Comparison of ENCODE assay signal across 16 mouse cellular contexts in genomic region chr7:101823758-101824630, GRCm38 (mm10). TPM values are rescaled to one million over a fixed set of nuclear protein-coding genes. Genes with fewer than 3 reads are reported as not detected.
DNase-seq lines count a peak whose midpoint lies in the region; ATAC-seq and TF ChIP-seq lines count a peak whose summit lies in the region.
"Had no signal": no experiment of that assay in that cellular context is flagged by ENCODE, and none has a peak within 500 bp of the region (broad histone marks: within the 10 kb centered on the region; RNA-seq: fewer than 3 reads in every experiment).

No protein-coding gene starts in this region.

- 86% methylated on average over 18 of the region's 18 CpGs for WGBS in midbrain, embryonic 11.5 days
- 86% methylated on average over 18 of the region's 18 CpGs for WGBS in midbrain, embryonic 15.5 days
- WGBS in stomach, postnatal 0 days: 81% methylated on average over 18 of the region's 18 CpGs

- H3K9me3 ChIP-seq in midbrain, embryonic 11.5 days (ENCODE audit: control insufficient read depth, low read length): no peaks in the 10 kb centered on the region
- H3K9me3 ChIP-seq in midbrain, embryonic 15.5 days: no peaks in the 10 kb centered on the region
- H3K9me3 ChIP-seq in stomach, postnatal 0 days (ENCODE audit: control insufficient read depth, low read length): no peaks in the 10 kb centered on the region
- H3K9me3 ChIP-seq: forebrain, embryonic 10.5 days; limb, embryonic 12.5 days had no signal

- H3K36me3 ChIP-seq in midbrain, embryonic 11.5 days (ENCODE audit: control insufficient read depth, insufficient read depth, low read length): peaks cover 16% of the 10 kb centered on the region
- no peaks in the 10 kb centered on the region for H3K36me3 ChIP-seq in midbrain, embryonic 15.5 days (replicated peaks)
- H3K36me3 ChIP-seq in stomach, postnatal 0 days (ENCODE audit: control insufficient read depth, insufficient read depth, low read length): peaks cover 31% of the 10 kb centered on the region

- peaks cover 13% of the 10 kb centered on the region for H3K4me1 ChIP-seq in midbrain, embryonic 11.5 days (ENCODE audit: control insufficient read depth, insufficient read depth, low read length)
- peaks cover 26% of the 10 kb centered on the region for H3K4me1 ChIP-seq in midbrain, embryonic 15.5 days
- H3K4me1 ChIP-seq in stomach, postnatal 0 days (replicated peaks; ENCODE audit: control insufficient read depth, insufficient read depth): peaks cover 7% of the 10 kb centered on the region; the same call in 1 of the 2 replicates

- no peak for TF ChIP-seq EP300 in stomach, postnatal 0 days (optimal IDR thresholded peaks at IDR 0.05)

- no peak overlapping the region for H3K9ac ChIP-seq in midbrain, embryonic 11.5 days (ENCODE audit: low read length)
- H3K9ac ChIP-seq in midbrain, embryonic 15.5 days: no peak overlapping the region
- H3K9ac ChIP-seq in stomach, postnatal 0 days (ENCODE audit: low read length): no peak overlapping the region
- H3K9ac ChIP-seq: limb, embryonic 12.5 days; liver, postnatal 0 days had no signal

- no peak overlapping the region for H3K4me3 ChIP-seq in midbrain, embryonic 11.5 days (ENCODE audit: low read depth, low read length)
- H3K4me3 ChIP-seq in midbrain, embryonic 15.5 days: no peak overlapping the region
- no peak overlapping the region for H3K4me3 ChIP-seq in stomach, postnatal 0 days (ENCODE audit: low read depth, low read length)
- H3K4me3 ChIP-seq: forebrain, embryonic 10.5 days; gastrocnemius, adult 2 months; limb, embryonic 12.5 days had no signal

- peaks cover 35% of the 10 kb centered on the region for H3K27me3 ChIP-seq in midbrain, embryonic 11.5 days (ENCODE audit: control insufficient read depth, insufficient read depth, low read length)
- H3K27me3 ChIP-seq in midbrain, embryonic 15.5 days (replicated peaks): peaks cover 45% of the 10 kb centered on the region
- H3K27me3 ChIP-seq in stomach, postnatal 0 days (ENCODE audit: control insufficient read depth, insufficient read depth, low read length): peaks cover 16% of the 10 kb centered on the region

- intact Hi-C loops in heart, postnatal 10 days (cut with DNase I): loop anchor here (5.0 kb wide), 1 partner anchor 147 kb away; no protein-coding TSS in a partner anchor
- intact Hi-C loops in heart, postnatal 36 days (cut with DNase I): loop anchor here (1.0 to 5.0 kb wide), 2 partner anchors 11 to 142 kb away; no protein-coding TSS in a partner anchor

- peak; percentile 24 for DNase-seq in adrenal gland, adult 2 months
- no peak for DNase-seq in adrenal gland, postnatal 36 days
- DNase-seq in heart, postnatal 10 days: peak; percentile 42 to 62
- DNase-seq in heart, postnatal 36 days: no peak
- peak; percentile 87 for DNase-seq in midbrain, embryonic 11.5 days (ENCODE audit: low spot score, missing footprints)
- peak; percentile 34 for DNase-seq in stomach, postnatal 0 days (ENCODE audit: low spot score)
- no peak for DNase-seq in retina, postnatal 1 day
- DNase-seq: cerebellum, adult 8-10 months; spleen, adult 18-20 months had no signal

- H3K27ac ChIP-seq in midbrain, embryonic 11.5 days (ENCODE audit: low read depth, low read length): no peak overlapping the region
- no peak overlapping the region for H3K27ac ChIP-seq in midbrain, embryonic 15.5 days
- H3K27ac ChIP-seq in stomach, postnatal 0 days (replicated peaks): no peak overlapping the region
- H3K27ac ChIP-seq: forebrain, embryonic 10.5 days; gastrocnemius, adult 2 months had no signal

- TF ChIP-seq CTCF in stomach, postnatal 0 days (IDR thresholded peaks at IDR 0.05; ENCODE audit: low read depth): no peak

- no peak overlapping the region for H3K4me2 ChIP-seq in midbrain, embryonic 11.5 days
- H3K4me2 ChIP-seq in midbrain, embryonic 15.5 days: no peak overlapping the region
- no peak overlapping the region for H3K4me2 ChIP-seq in stomach, postnatal 0 days (replicated peaks; ENCODE audit: low read depth)
- H3K4me2 ChIP-seq: limb, embryonic 12.5 days had no signal

- ATAC-seq in midbrain, embryonic 11.5 days (ENCODE audit: low FRiP score): no peak
- ATAC-seq in midbrain, embryonic 15.5 days (replicated peaks): no peak
- ATAC-seq in stomach, postnatal 0 days (ENCODE audit: low FRiP score, low TSS enrichment): no peak
- ATAC-seq: liver, postnatal 0 days had no signal

RNA-seq across cellular contexts. Expression of gene Phox2a, which starts 5.9 kb away (rescaled TPM):
- total RNA-seq in adrenal gland, adult 2 months (2021): 10 to 100 TPM; 15.6 to 45.9 TPM
- polyA plus RNA-seq in adrenal gland, adult 2 months (2012; rRNA removed): 40.1 and 48.0 TPM in 2 replicates
- total RNA-seq in adrenal gland, postnatal 36 days (2021): 10 to 100 TPM; 17.3 to 19.4 TPM
- total RNA-seq in heart, postnatal 10 days (2021): under 1 TPM; 0.42 to 0.48 TPM
- under 1 TPM; 0.33 to 0.36 TPM for total RNA-seq in heart, postnatal 36 days (2021)
- polyA plus RNA-seq in midbrain, embryonic 11.5 days (2014; fragmentation: Nextera tagmentation; extraction: Ambion mirVana): 0.52 and 1.1 TPM in 2 replicates
- 0.10 and 0.55 TPM in 2 replicates for polyA plus RNA-seq in midbrain, embryonic 15.5 days (2015; fragmentation: Nextera tagmentation; extraction: Ambion mirVana)
- polyA plus RNA-seq in stomach, postnatal 0 days (2015; fragmentation: Nextera tagmentation; extraction: Ambion mirVana): 3.7 and 4.4 TPM in 2 replicates
- total RNA-seq: gastrocnemius, adult 2 months; layer of hippocampus, postnatal 10 days; megakaryocyte, adult 5-6 weeks had no signal
- polyA plus RNA-seq: forebrain, embryonic 10.5 days; liver, postnatal 0 days had no signal

RNA-seq across cellular contexts. Expression of gene Inppl1, which starts 14.0 kb away (rescaled TPM):
- total RNA-seq in adrenal gland, adult 2 months (2021): 10 to 100 TPM; 81.2 to 90.1 TPM
- polyA plus RNA-seq in adrenal gland, adult 2 months (2012; rRNA removed): 139 and 142 TPM in 2 replicates
- total RNA-seq in adrenal gland, postnatal 36 days (2021): 10 to 100 TPM; 81.8 to 82.2 TPM
- total RNA-seq in heart, postnatal 10 days (2021): 100 to 1,000 TPM; 135 to 140 TPM
- 100 to 1,000 TPM; 130 to 163 TPM for total RNA-seq in heart, postnatal 36 days (2021)
- 33.9 and 35.5 TPM in 2 replicates for polyA plus RNA-seq in midbrain, embryonic 11.5 days (2014; fragmentation: Nextera tagmentation; extraction: Ambion mirVana)
- 11.5 and 14.9 TPM in 2 replicates for polyA plus RNA-seq in midbrain, embryonic 15.5 days (2015; fragmentation: Nextera tagmentation; extraction: Ambion mirVana)
- polyA plus RNA-seq in stomach, postnatal 0 days (2015; fragmentation: Nextera tagmentation; extraction: Ambion mirVana): 16.6 and 17.6 TPM in 2 replicates

RNA-seq across cellular contexts. Expression of gene Folr2, which starts 33.0 kb away (rescaled TPM):
- 1 to 10 TPM; 3.2 to 4.5 TPM for total RNA-seq in adrenal gland, adult 2 months (2021)
- 3.9 and 5.0 TPM in 2 replicates for polyA plus RNA-seq in adrenal gland, adult 2 months (2012; rRNA removed)
- total RNA-seq in adrenal gland, postnatal 36 days (2021): 1 to 10 TPM; 2.1 to 7.1 TPM
- 1 to 10 TPM; 2.3 to 3.8 TPM for total RNA-seq in heart, postnatal 10 days (2021)
- total RNA-seq in heart, postnatal 36 days (2021): 1 to 10 TPM; 5.2 to 7.9 TPM
- polyA plus RNA-seq in midbrain, embryonic 11.5 days (2014; fragmentation: Nextera tagmentation; extraction: Ambion mirVana): 1.5 and 1.7 TPM in 2 replicates
- 2.3 and 2.8 TPM in 2 replicates for polyA plus RNA-seq in midbrain, embryonic 15.5 days (2015; fragmentation: Nextera tagmentation; extraction: Ambion mirVana)
- 1.3 and 2.0 TPM in 2 replicates for polyA plus RNA-seq in stomach, postnatal 0 days (2015; fragmentation: Nextera tagmentation; extraction: Ambion mirVana)
- polyA plus RNA-seq: limb, embryonic 12.5 days had no signal

RNA-seq across cellular contexts. Expression of gene Anapc15, which starts 39.5 kb away (rescaled TPM):
- total RNA-seq in adrenal gland, adult 2 months (2021): 10 to 100 TPM; 34.2 to 35.7 TPM
- 32.3 and 39.9 TPM in 2 replicates for polyA plus RNA-seq in adrenal gland, adult 2 months (2012; rRNA removed)
- total RNA-seq in adrenal gland, postnatal 36 days (2021): 10 to 100 TPM; 27.4 to 33.2 TPM
- total RNA-seq in heart, postnatal 10 days (2021): 10 to 100 TPM; 21.5 to 28.7 TPM
- total RNA-seq in heart, postnatal 36 days (2021): 10 to 100 TPM; 20.2 TPM
- 80.6 and 87.8 TPM in 2 replicates for polyA plus RNA-seq in midbrain, embryonic 11.5 days (2014; fragmentation: Nextera tagmentation; extraction: Ambion mirVana)
- polyA plus RNA-seq in midbrain, embryonic 15.5 days (2015; fragmentation: Nextera tagmentation; extraction: Ambion mirVana): 76.9 and 78.1 TPM in 2 replicates
- polyA plus RNA-seq in stomach, postnatal 0 days (2015; fragmentation: Nextera tagmentation; extraction: Ambion mirVana): 38.8 and 42.7 TPM in 2 replicates

RNA-seq across cellular contexts. Expression of gene Folr1, which starts 46.6 kb away (rescaled TPM):
- 10 to 100 TPM in 1 of 2 experiments, under 1 TPM in 1; 0.86 to 22.0 TPM for total RNA-seq in adrenal gland, adult 2 months (2021)
- polyA plus RNA-seq in adrenal gland, adult 2 months (2012; rRNA removed): 1.3 and 2.6 TPM in 2 replicates
- 1 to 10 TPM in 1 of 2 experiments, not detected in 1; 4.9 TPM for total RNA-seq in adrenal gland, postnatal 36 days (2021)
- 1 to 10 TPM in 1 of 2 experiments, under 1 TPM in 1; 0.72 to 1.2 TPM for total RNA-seq in heart, postnatal 10 days (2021)
- under 1 TPM; 0.27 to 0.33 TPM for total RNA-seq in heart, postnatal 36 days (2021)
- polyA plus RNA-seq in midbrain, embryonic 11.5 days (2014; fragmentation: Nextera tagmentation; extraction: Ambion mirVana): 11.6 and 12.4 TPM in 2 replicates
- 17.4 and 18.8 TPM in 2 replicates for polyA plus RNA-seq in midbrain, embryonic 15.5 days (2015; fragmentation: Nextera tagmentation; extraction: Ambion mirVana)
- 3.2 and 4.0 TPM in 2 replicates for polyA plus RNA-seq in stomach, postnatal 0 days (2015; fragmentation: Nextera tagmentation; extraction: Ambion mirVana)
- polyA plus RNA-seq: limb, embryonic 12.5 days had no signal

Comparison
In these comparisons a context has a peak if more than half of its experiments do, and no peak if none do; other contexts are left out.
1. DNase-seq: peak in adrenal gland, adult 2 months (single experiment), heart, postnatal 10 days (2 of 2), midbrain, embryonic 11.5 days (single experiment) and stomach, postnatal 0 days (single experiment); none in adrenal gland, postnatal 36 days (0 of 2), heart, postnatal 36 days (0 of 2) and retina, postnatal 1 day (single experiment).
2. RNA of gene Phox2a, which starts 5.9 kb away (total RNA-seq): 15.6 to 45.9 TPM in adrenal gland, adult 2 months and 17.3 to 19.4 TPM in adrenal gland, postnatal 36 days; 0.42 to 0.48 TPM in heart, postnatal 10 days and 0.33 to 0.36 TPM in heart, postnatal 36 days; every median in the first group is over 10 times any median in the second.